Mouse (Mus musculus) heart, postnatal 0 days (tissue): ENCODE measurements around the gene Acod1. TPM values are rescaled to one million over a fixed set of nuclear protein-coding genes. Genes with fewer than 3 reads are reported as not detected.

ENCODE experiments used
- ATAC-seq: fragments of 200-750 bp; cut with Nextera tagmentation; 2 replicates; pipeline ENCODE4 v1.8.0; 2017; ENCODE audit warnings: low read depth, moderate number of reproducible peaks, moderate library complexity; ENCODE audit not compliant: insufficient read depth
- DNase-seq: peaks from one replicate; pipeline ENCODE4 v3.0.0-alpha.2; 2016; ENCODE audit warnings: low spot score
- H3K27ac ChIP-seq: fragments of 300-500 bp; sonication (generic); 2 replicates; pipeline ENCODE4 v1.5.1; 2014; ENCODE audit warnings: low read depth, mild to moderate bottlenecking
- H3K27me3 ChIP-seq: fragments of 300-500 bp; sonication (generic); 2 replicates; pipeline ENCODE4 v1.6.1; 2014; ENCODE audit warnings: low read length, mixed read lengths; ENCODE audit not compliant: control insufficient read depth, insufficient read depth
- H3K36me3 ChIP-seq: fragments of 300-500 bp; sonication (generic); replicated peaks from 2 replicates; pipeline ENCODE4 v1.6.1; 2014; ENCODE audit warnings: low read length, mixed read lengths; ENCODE audit not compliant: control insufficient read depth, insufficient read depth
- H3K4me1 ChIP-seq: fragments of 300-500 bp; sonication (generic); 2 replicates; pipeline ENCODE4 v1.6.1; 2014; ENCODE audit warnings: antibody characterized with exemption; ENCODE audit not compliant: control insufficient read depth, insufficient read depth
- H3K4me2 ChIP-seq: fragments of 300-500 bp; sonication (generic); 2 replicates; pipeline ENCODE4 v1.6.1; 2014; ENCODE audit warnings: low read depth, mild to moderate bottlenecking, low read length, moderate library complexity
- H3K4me3 ChIP-seq: fragments of 300-500 bp; sonication (generic); 2 replicates; pipeline ENCODE4 v1.5.1; 2014; ENCODE audit warnings: low read depth, low read length
- H3K9ac ChIP-seq: fragments of 300-500 bp; sonication (generic); replicated peaks from 2 replicates; pipeline ENCODE4 v1.6.1; 2014; ENCODE audit warnings: low read depth, low read length, mixed read lengths
- H3K9me3 ChIP-seq: fragments of 300-500 bp; sonication (generic); replicated peaks from 2 replicates; pipeline ENCODE4 v1.6.1; 2016; ENCODE audit warnings: low read length; ENCODE audit not compliant: control insufficient read depth
- CTCF ChIP-seq: IDR thresholded peaks from 2 replicates; pipeline ENCODE4 v1.5.1; 2016; ENCODE audit warnings: antibody characterized with exemption, control low read depth, low read depth
- EP300 ChIP-seq: IDR thresholded peaks from 2 replicates; pipeline ENCODE4 v1.6.1; 2016; ENCODE audit warnings: antibody characterized with exemption, low read depth
- WGBS: fragments of 180-500 bp; shearing (Covaris S2); extraction: QIAGEN DNeasy Blood & Tissue Kit; methylation state at CpG from one replicate; pipeline ENCODE4 v1.1.7; 2014; 5-methylcytosine and 5-hydroxymethylcytosine counted together
- polyA plus RNA-seq: library from polyadenylated mRNA; unstranded; fragments of >200 nt; fragmentation: Nextera tagmentation; extraction: Ambion mirVana; gene quantifications from 2 replicates; pipeline ENCODE4 v1.2.1, GENCODE M21; 2015
- total RNA-seq: library from RNA; depleted of rRNA; stranded (reverse); fragments of >200 nt; gene quantifications from 2 replicates; pipeline ENCODE4 v1.2.3, GENCODE M21; 2014; ENCODE audit warnings: low replicate concordance

The Acod1 gene
- total and polyA plus RNA-seq, 2 experiments from 2014 or later: not detected

DNA sequence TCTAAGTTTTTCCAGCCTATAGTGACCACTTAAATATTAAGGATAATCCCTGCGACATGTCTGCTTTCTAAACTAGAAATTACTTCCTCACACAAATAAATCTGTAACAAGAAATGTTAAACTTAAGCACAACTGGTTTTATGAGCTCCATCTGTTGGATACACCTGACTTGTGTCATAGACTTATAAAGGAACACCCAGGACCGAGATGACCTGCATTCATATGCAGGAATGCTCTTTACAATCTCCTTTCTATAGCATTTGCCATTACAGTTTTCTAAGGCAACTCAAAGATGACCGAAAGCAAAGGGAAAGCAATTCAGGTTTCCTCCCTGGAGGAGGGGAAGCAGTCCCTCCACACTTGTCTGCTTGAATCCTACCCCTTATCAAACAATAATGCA, 46.5 kb downstream of the Acod1 start:
- Histone ChIP-seq H3K27ac (no peak overlapping the region), H3K4me2 (no peak overlapping the region), H3K4me3 (no peak overlapping the region), H3K27me3 (no peaks in the 10 kb centered on the region), H3K9ac (no peak overlapping the region), H3K9me3 (no peaks in the 10 kb centered on the region), H3K36me3 (peaks cover 36% of the 10 kb centered on the region), H3K4me1 (peaks cover 8% of the 10 kb centered on the region; the same call in 1 of the 2 replicates)
- no peak for TF ChIP-seq CTCF
- TF ChIP-seq EP300: no peak
- DNase-seq (no peak), ATAC-seq (no peak)
- WGBS: 89% methylated on average over 3 of the region's 3 CpGs

DNA sequence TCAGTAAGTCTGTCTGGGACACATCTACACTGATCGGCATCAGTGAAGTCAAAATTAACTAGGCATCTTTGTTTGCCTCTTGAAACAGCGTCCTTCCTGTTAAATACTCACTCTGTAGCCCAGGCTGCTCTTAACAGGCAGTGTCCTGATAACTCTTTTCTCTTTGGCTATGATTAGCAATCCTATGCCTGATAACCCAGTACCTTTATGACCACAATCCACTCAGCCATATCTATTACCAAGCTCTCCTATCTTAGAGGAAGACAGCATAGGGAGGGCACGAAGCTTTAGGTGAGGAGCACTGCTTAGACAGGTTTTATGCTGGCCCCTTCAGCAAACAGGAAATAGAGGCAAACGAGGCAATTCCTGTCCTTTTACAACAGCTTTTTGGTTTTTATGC, 46.9 kb downstream of the Acod1 start:
- Histone ChIP-seq H3K27ac (no peak overlapping the region), H3K4me3 (no peak overlapping the region), H3K36me3 (peaks cover 36% of the 10 kb centered on the region), H3K9me3 (no peaks in the 10 kb centered on the region), H3K27me3 (no peaks in the 10 kb centered on the region), H3K9ac (no peak overlapping the region), H3K4me1 (peaks cover 8% of the 10 kb centered on the region; the same call in 1 of the 2 replicates), H3K4me2 (no peak overlapping the region)
- TF ChIP-seq EP300: no peak
- no peak for TF ChIP-seq CTCF
- DNase-seq (no peak), ATAC-seq (no peak)
- 47% methylated on average over 4 of the region's 4 CpGs for WGBS

DNA sequence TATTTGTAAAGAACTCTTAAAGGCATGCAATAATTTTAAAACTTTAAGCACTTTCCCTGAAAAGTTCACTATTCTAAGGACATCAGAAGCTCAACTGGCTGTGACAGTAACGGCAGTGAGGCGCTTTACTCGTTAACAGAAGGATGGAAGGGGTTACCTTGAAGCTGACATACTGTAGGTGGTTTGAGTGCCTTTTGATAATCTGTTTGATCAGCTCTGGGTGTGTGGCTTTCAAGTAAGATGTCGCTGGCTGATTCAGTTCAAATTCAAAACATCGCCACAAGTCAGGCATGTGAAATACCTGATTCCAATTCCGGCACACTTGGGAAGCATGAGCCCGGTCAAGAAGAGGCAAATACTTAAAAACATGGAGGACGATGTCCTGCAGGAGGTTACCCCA, 48.3 kb downstream of the Acod1 start:
- Histone ChIP-seq H3K4me2 (no peak overlapping the region), H3K9me3 (no peaks in the 10 kb centered on the region), H3K36me3 (peaks cover 26% of the 10 kb centered on the region), H3K4me3 (no peak overlapping the region), H3K4me1 (peaks cover 10% of the 10 kb centered on the region), H3K9ac (no peak overlapping the region), H3K27me3 (no peaks in the 10 kb centered on the region), H3K27ac (no peak overlapping the region)
- DNase-seq (no peak), ATAC-seq (no peak)
- TF ChIP-seq CTCF (no peak), EP300 (no peak)
- WGBS: 89% methylated on average over 8 of the region's 8 CpGs

DNA sequence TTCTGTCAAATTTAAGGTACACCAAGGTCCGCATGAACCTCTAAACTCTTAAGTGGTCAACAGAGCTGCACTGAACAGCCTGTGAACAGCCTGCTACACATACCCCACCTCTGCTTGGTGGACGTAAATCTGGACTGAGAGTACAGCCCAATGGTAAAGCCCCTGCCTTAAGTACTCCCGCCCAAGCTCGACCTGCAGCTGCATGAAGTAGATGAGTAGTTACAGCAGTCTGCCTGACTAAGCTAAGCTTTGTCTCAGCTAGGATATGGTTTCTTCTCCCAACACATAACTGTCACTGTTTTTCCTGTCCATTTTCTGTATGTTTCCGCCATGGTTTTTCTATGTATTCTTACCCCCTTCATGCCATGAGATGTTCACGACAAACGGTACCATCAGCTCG, 49.0 kb downstream of the Acod1 start:
- ATAC-seq: no peak
- WGBS: 90% methylated on average over 8 of the region's 8 CpGs
- TF ChIP-seq CTCF: no peak
- TF ChIP-seq EP300: no peak
- no peaks in the 10 kb centered on the region for H3K9me3 ChIP-seq
- no peak overlapping the region for H3K27ac ChIP-seq
- H3K27me3 ChIP-seq: no peaks in the 10 kb centered on the region
- no peak for DNase-seq
- no peak overlapping the region for H3K9ac ChIP-seq
- peaks cover 26% of the 10 kb centered on the region for H3K36me3 ChIP-seq
- H3K4me1 ChIP-seq: peaks cover 10% of the 10 kb centered on the region
- H3K4me3 ChIP-seq: no peak overlapping the region
- no peak overlapping the region for H3K4me2 ChIP-seq

DNA sequence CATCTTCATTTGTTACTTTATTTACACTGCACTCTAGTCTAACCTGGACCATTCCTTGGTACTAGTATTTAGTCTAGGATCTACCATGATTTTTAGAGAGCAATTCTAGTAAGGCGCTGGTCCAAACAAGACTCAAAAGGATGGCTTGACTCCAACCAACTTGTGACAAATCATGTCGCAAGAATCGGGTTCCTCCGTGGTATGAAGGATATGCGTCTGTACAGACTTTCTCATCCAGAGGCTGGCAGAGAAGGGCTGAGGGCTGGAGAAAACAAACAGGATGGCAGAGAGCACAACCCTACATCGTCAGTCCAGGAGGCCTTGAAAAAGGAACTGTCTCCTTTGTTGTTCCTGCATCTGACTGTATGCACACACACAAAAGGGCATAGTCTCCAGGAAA, 49.8 kb downstream of the Acod1 start:
- H3K4me3 ChIP-seq: no peak overlapping the region
- TF ChIP-seq EP300 (no peak), CTCF (no peak)
- H3K9ac ChIP-seq: no peak overlapping the region
- H3K9me3 ChIP-seq: no peaks in the 10 kb centered on the region
- peaks cover 10% of the 10 kb centered on the region for H3K4me1 ChIP-seq
- no peak overlapping the region for H3K27ac ChIP-seq
- no peak overlapping the region for H3K4me2 ChIP-seq
- H3K36me3 ChIP-seq: peaks cover 19% of the 10 kb centered on the region
- ATAC-seq: no peak
- H3K27me3 ChIP-seq: no peaks in the 10 kb centered on the region
- WGBS: 68% methylated on average over 6 of the region's 6 CpGs
- no peak for DNase-seq

DNA sequence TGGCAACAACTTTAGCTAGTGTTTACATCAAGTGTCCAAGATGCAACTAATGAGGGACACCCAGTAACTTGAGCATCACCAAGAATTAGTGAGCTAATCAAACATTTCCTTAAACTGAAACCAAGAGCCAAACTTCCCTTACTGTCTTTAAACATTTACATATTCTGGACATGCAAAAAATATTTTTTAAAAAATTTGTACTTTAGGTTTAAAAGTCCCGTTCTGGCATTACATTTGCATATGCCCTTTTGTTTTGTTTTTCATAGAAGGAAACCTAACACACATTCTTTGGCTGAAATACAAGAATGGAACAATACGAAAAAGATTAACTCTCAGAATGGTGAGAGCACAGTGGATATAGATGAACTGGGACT, 51.4 kb downstream of the Acod1 start:
- WGBS: under 1% methylated on average over 2 of the region's 2 CpGs
- H3K4me1 ChIP-seq: peaks cover 10% of the 10 kb centered on the region
- TF ChIP-seq EP300 (no peak), CTCF (no peak)

More for the DNA sequence above, 51.4 kb downstream of the Acod1 start:
- ATAC-seq (no peak), DNase-seq (no peak)
- H3K36me3 ChIP-seq: peaks cover 12% of the 10 kb centered on the region; the same call in 1 of the 2 replicates
- H3K4me3 ChIP-seq: peak overlapping the region; percentile 100
- H3K9ac ChIP-seq: peak overlapping the region; percentile 100
- peak overlapping the region; percentile 100 for H3K27ac ChIP-seq
- no peaks in the 10 kb centered on the region for H3K27me3 ChIP-seq
- H3K4me2 ChIP-seq: peak overlapping the region; percentile 88
- no peaks in the 10 kb centered on the region for H3K9me3 ChIP-seq
